Mouse (Mus musculus) stomach, postnatal 0 days (tissue): ENCODE data around the gene Tln2.

Experiments used
- CTCF ChIP-seq: IDR thresholded peaks from 2 replicates; pipeline ENCODE4 v1.5.1; 2016; ENCODE audit warnings: antibody characterized with exemption, low read depth, mild to moderate bottlenecking, moderate library complexity
- EP300 ChIP-seq: optimal IDR thresholded peaks from 2 replicates; pipeline ENCODE3; 2016; ENCODE audit warnings: antibody characterized with exemption

- TF ChIP-seq CTCF (no peak), EP300 (no peak)
Observed at GRCm38 (mm10) chr9:67173154-67173553, 386.3 kb downstream of the Tln2 start.
